Mouse (Mus musculus) ES-E14 (cell line): ENCODE measurements around the gene Mindy4b-ps. TPM values are rescaled to one million over a fixed set of nuclear protein-coding genes. Genes with fewer than 3 reads are reported as not detected.

Source experiments
- DNase-seq: peaks from one replicate; pipeline ENCODE4 v3.0.0-alpha.2; 2013; ENCODE audit warnings: low read depth, low spot score
- H3K27ac ChIP-seq: 2 replicates; pipeline ENCODE4 v1.5.1; 2012; ENCODE audit warnings: low read depth, mild to moderate bottlenecking, low read length, moderate library complexity, mixed read lengths; ENCODE audit not compliant: poor library complexity, insufficient read depth, severe bottlenecking
- H3K36me3 ChIP-seq: 2 replicates; pipeline ENCODE4 v1.6.1; 2012; ENCODE audit warnings: mild to moderate bottlenecking, low read length, moderate library complexity, mixed read lengths; ENCODE audit not compliant: control insufficient read depth, poor library complexity, insufficient read depth, severe bottlenecking
- H3K4me1 ChIP-seq, 2 experiments: fragments of 150-350 bp in 1 of 2; sonication (generic) in 1 of 2; 2 replicates each; pipeline ENCODE4 v1.6.1; 2012; ENCODE audit warnings: low read length in 2 of 2, mild to moderate bottlenecking in 1 of 2, mixed read lengths in 1 of 2; ENCODE audit not compliant: control insufficient read depth in 2 of 2, insufficient read depth in 2 of 2, poor library complexity in 1 of 2
- H3K4me3 ChIP-seq, 2 experiments: fragments of 150-350 bp in 1 of 2; sonication (generic) in 1 of 2; 2 replicates each; pipeline ENCODE4 v1.5.1; 2012; ENCODE audit warnings: low read length in 2 of 2, low read depth in 1 of 2, mild to moderate bottlenecking in 1 of 2, mixed read lengths in 1 of 2; ENCODE audit not compliant: insufficient read depth in 1 of 2, poor library complexity in 1 of 2, severe bottlenecking in 1 of 2
- H3K9ac ChIP-seq: 2 replicates; pipeline ENCODE4 v1.6.1; 2012; ENCODE audit warnings: low read depth, mild to moderate bottlenecking, low read length, mixed read lengths; ENCODE audit not compliant: poor library complexity, insufficient read depth, severe bottlenecking
- H3K9me3 ChIP-seq: fragments of 150-350 bp; sonication (generic); 2 replicates; pipeline ENCODE4 v1.6.1; 2012; ENCODE audit warnings: low read depth, mild to moderate bottlenecking, low read length; ENCODE audit not compliant: control insufficient read depth, insufficient read depth
- CHD2 ChIP-seq: IDR thresholded peaks from 2 replicates; pipeline ENCODE4 v1.6.1; 2014; ENCODE audit warnings: mild to moderate bottlenecking, low read depth, low read length, inconsistent platforms
- HCFC1 ChIP-seq: IDR thresholded peaks from 2 replicates; pipeline ENCODE4 v1.6.1; 2012; ENCODE audit warnings: low read length, inconsistent platforms, borderline replicate concordance; ENCODE audit not compliant: insufficient read depth
- MAFK ChIP-seq: IDR thresholded peaks from 2 replicates; pipeline ENCODE4 v1.6.1; 2014; ENCODE audit warnings: mild to moderate bottlenecking, low read depth, low read length, inconsistent platforms; ENCODE audit not compliant: insufficient read depth
- ZC3H11A ChIP-seq: IDR thresholded peaks from 2 replicates; pipeline ENCODE4 v1.6.1; 2012; ENCODE audit warnings: low read depth, mild to moderate bottlenecking, inconsistent platforms, low read length, borderline replicate concordance
- ZNF384 ChIP-seq: IDR thresholded peaks from 2 replicates; pipeline ENCODE4 v1.6.1; 2012; ENCODE audit warnings: low read depth, low read length, inconsistent platforms
- in situ Hi-C, 2 experiments: fragments of 600-800 bp; cut with MboI; formaldehyde crosslinking; loops; one replicate each; pipeline ENCODE4 v1.15.1; 2025; ENCODE audit warnings: low sequenced_read_pairs in 2 of 2, inconsistent platforms in 1 of 2; ENCODE audit not compliant: unreplicated experiment in 2 of 2
- total RNA-seq: library from RNA; depleted of rRNA; stranded (reverse); fragments of 300-350 nt; gene quantifications from 2 replicates; pipeline ENCODE4 v1.2.3, GENCODE M21; 2012

Gene Mindy4b-ps
- total RNA-seq, 1 experiment, result not detected

- TF ChIP-seq CHD2 (no peak), ZC3H11A (no peak), HCFC1 (no peak), MAFK (no peak), ZNF384 (no peak)
- no peak for DNase-seq
Observed at GRCm38 (mm10) chr3:58789473-58789872, 32.6 kb downstream of the Mindy4b-ps start.

GRCm38 (mm10) chr3:58789033-58789432 is 33.1 kb downstream of the Mindy4b-ps start:
- no peak for DNase-seq
- no peak for TF ChIP-seq HCFC1
- Histone ChIP-seq H3K27ac (no peak overlapping the region), H3K4me1 (no peaks in the 10 kb centered on the region), H3K36me3 (no peaks in the 10 kb centered on the region), H3K4me3 (no peak overlapping the region), H3K9ac (no peak overlapping the region), H3K9me3 (no peaks in the 10 kb centered on the region)
- in situ Hi-C loops, result loop anchor here in 1 of 2 experiments (10.0 kb wide), 1 partner anchor 134 kb away; no protein-coding TSS in a partner anchor

More at GRCm38 (mm10) chr3:58789473-58789872, 32.6 kb downstream of the Mindy4b-ps start:
- H3K4me3 ChIP-seq, result no peak overlapping the region
- no peak overlapping the region for H3K27ac ChIP-seq
- no peaks in the 10 kb centered on the region for H3K9me3 ChIP-seq
- no peaks in the 10 kb centered on the region for H3K36me3 ChIP-seq
- H3K4me1 ChIP-seq, result no peaks in the 10 kb centered on the region
- no peak overlapping the region for H3K9ac ChIP-seq
- in situ Hi-C loops, result loop anchor here in 1 of 2 experiments (10.0 kb wide), 1 partner anchor 135 kb away; no protein-coding TSS in a partner anchor

- DNase-seq, result peak; percentile 30
- H3K9ac ChIP-seq, result no peak overlapping the region
- H3K4me3 ChIP-seq, result no peak overlapping the region
- in situ Hi-C loops, result loop anchor here in 1 of 2 experiments (10.0 kb wide), 1 partner anchor 132 kb away; no protein-coding TSS in a partner anchor
- peaks cover 0 to 2% of the 10 kb centered on the region in 2 experiments; a peak in 1 of 4 replicates for H3K4me1 ChIP-seq
- no peaks in the 10 kb centered on the region for H3K36me3 ChIP-seq
- no peaks in the 10 kb centered on the region for H3K9me3 ChIP-seq
- no peak for TF ChIP-seq ZC3H11A
- TF ChIP-seq ZNF384, result peak; percentile 93
- H3K27ac ChIP-seq, result no peak overlapping the region
Observed at GRCm38 (mm10) chr3:58786470-58786869, 35.6 kb downstream of the Mindy4b-ps start.

- DNase-seq, result peak; percentile 44
- H3K36me3 ChIP-seq, result no peaks in the 10 kb centered on the region
- in situ Hi-C loops, result loop anchor here in 1 of 2 experiments (10.0 kb wide), 1 partner anchor 131 kb away; no protein-coding TSS in a partner anchor
- no peak overlapping the region for H3K27ac ChIP-seq
- H3K9me3 ChIP-seq, result no peaks in the 10 kb centered on the region
- TF ChIP-seq HCFC1 (no peak), CHD2 (no peak), MAFK (no peak), ZC3H11A (no peak), ZNF384 (no peak)
- H3K4me1 ChIP-seq, result peaks cover 0 to 2% of the 10 kb centered on the region in 2 experiments; a peak in 1 of 4 replicates
- H3K4me3 ChIP-seq, result peak overlapping the region in 1 of 2 experiments; percentile 34; a peak in 1 of 4 replicates
- H3K9ac ChIP-seq, result no peak overlapping the region
Observed at GRCm38 (mm10) chr3:58785863-58786262, 36.2 kb downstream of the Mindy4b-ps start.
